Mouse (Mus musculus): Measurements from ENCODE around the gene Prtn3. TPM values are rescaled to one million over a fixed set of nuclear protein-coding genes. Genes with fewer than 3 reads are reported as not detected.

The Prtn3 gene
- total RNA-seq, 2 experiments from 2014 or later = not detected

- peak; percentile 61 to 76 for DNase-seq
Observed at GRCm38 (mm10) chr10:79909092-79909922, 35.0 kb downstream of the Prtn3 start.

DNA sequence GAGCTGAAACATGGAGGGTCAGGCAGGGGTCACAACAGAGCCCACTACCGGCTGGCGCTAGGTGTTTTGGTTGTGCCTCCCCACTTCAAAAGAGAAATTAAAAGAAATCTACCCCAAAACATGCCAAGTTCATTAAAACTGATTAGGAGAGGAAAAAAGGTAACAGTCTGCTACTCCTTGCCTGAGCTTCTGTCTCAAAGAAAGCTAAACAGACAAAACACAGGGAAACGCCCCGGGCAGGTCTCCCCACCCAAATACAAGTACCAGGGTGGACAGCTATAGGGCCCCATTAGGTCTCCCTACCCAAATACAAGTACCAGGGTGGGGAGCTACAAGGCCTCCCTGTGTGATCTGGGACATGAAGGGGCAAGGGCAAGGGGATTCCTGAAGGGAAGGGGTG is 36.3 kb downstream of the Prtn3 start, which contains the start of gene Gm26602:
TSS of gene Gm26602 (plus strand) at position 301 of the 400 bp plus-strand sequence.
- DNase-seq = no peak

GRCm38 (mm10) chr10:79912412-79912811 is 38.1 kb downstream of the Prtn3 start:
- no peak for DNase-seq

- no peak for DNase-seq
Observed at GRCm38 (mm10) chr10:79914131-79914947, 40.1 kb downstream of the Prtn3 start.

- DNase-seq = no peak
Observed at GRCm38 (mm10) chr10:79914948-79915596, 40.8 kb downstream of the Prtn3 start.

DNA sequence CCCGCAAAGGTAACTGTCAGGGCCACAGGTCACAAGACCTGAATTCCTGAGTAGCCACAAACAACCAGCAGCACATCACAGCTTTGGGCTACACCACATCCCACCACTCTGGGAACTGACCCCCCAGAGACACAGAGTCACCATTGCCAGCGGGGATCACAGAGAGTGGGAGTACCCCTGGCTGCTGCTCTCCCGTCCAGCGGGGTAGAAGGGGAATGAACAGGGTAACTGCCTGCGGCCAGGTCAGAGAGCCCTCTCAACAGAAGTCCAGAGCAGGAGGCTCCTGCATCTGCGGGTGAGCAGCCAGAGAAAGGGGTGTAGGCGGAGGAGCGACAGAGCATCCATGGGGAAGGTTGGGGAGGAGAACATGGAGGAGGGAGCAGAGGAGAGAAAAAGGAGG is 41.8 kb downstream of the Prtn3 start:
- no peak for DNase-seq

DNA sequence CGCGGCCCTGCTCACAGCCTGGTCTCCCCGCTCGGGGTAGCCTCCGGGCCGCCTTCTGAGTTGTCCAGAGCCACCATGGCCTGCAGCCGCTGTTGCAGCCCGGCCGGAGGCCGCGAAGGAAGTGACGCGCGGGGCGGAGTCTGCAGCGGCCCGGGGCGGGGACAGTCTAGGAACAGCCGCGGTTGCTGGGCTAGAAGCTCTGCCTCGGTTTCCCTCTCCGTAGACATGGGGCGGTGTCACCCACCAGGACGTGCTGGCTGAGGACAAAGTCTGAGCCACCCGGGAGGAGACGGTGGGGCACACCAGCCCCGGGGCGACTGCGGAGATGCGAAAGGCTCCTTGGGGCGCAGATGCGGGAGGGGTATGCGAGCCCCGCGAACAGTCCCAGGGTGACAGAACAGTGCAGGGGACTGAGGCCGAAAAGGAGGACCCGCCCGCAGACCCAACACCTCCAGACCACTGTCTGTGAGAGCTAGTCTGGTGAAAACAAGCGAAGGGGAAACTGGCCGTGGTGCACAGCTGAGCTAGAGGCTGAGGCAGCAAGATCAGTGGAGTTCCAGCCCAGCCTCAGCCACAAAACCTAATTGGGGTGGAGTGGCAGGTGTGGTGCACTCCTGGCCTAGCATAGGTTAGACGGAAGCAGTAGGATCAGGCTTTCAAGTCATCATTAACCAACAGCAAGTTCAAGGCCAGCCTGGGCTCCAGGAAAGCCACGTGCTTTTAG is 42.7 kb downstream of the Prtn3 start, which contains the start of gene Kiss1r:
TSS of gene Kiss1r (plus strand) at position 164 of the 724 bp plus-strand sequence.
- peak; percentile 92 to 94 for DNase-seq

- no peak for DNase-seq
Observed at GRCm38 (mm10) chr10:79917532-79918100, 43.3 kb downstream of the Prtn3 start.

DNA sequence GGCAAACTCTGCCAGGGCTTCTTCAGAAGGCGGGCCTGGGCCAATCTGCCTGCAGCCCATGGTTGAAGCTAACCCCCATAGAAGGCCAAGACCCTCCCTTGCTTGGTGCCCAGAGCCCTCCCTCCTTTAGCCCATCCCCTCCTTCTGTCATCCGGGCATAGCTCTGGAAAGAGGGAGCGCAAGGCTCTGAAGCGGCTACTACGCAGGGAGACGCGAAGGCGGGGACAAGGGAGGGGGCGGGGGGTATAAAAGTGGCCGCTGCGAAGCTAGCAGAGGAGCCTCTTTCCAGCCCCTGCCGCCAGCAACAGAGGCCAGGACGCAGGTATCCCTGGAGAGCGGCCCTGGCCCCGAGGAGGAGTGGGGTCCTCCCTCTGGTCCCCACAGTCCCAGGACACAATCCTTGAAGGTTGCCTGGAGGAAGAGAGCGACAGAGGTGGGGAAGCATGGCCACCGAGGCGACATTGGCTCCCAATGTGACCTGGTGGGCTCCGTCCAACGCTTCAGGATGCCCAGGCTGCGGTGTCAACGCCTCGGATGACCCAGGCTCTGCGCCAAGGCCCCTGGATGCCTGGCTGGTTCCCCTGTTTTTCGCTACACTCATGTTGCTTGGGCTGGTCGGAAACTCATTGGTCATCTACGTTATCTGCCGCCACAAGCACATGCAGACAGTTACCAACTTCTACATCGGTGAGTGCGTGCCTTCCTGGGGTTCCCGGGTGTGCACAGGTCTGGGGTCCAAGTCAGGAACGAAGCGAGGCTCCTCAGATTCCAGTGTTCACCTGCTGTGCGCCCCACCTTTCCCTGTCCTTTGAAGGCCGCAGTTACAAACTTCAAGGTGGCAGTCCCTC is 44.2 kb downstream of the Prtn3 start:
- no peak for DNase-seq

DNA sequence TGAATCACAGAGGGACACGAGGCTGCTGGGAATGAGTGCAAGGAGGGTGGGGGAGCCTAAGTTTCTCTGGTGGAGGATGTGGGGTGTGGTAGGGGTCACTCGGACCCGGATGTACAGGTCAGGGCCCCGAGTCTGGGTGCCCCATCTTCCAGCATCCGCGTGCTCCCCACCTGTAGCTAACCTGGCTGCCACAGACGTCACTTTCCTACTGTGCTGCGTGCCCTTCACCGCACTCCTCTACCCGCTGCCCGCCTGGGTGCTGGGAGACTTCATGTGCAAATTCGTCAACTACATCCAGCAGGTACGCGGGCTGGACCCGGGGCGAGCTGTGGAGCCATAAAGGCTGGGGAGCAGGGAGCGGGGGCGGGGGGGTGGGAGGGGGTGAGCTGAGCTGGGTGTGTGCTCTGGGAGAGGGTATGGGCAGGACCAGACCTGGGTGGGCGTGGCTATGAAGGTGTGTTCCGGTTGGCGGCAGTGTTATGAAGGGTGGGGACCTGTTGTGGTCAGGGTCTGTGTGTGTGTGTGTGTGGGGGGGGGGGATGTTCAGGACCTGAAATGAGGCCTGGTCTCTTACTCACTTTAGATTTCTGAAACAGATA is 45.1 kb downstream of the Prtn3 start:
- no peak for DNase-seq

DNA sequence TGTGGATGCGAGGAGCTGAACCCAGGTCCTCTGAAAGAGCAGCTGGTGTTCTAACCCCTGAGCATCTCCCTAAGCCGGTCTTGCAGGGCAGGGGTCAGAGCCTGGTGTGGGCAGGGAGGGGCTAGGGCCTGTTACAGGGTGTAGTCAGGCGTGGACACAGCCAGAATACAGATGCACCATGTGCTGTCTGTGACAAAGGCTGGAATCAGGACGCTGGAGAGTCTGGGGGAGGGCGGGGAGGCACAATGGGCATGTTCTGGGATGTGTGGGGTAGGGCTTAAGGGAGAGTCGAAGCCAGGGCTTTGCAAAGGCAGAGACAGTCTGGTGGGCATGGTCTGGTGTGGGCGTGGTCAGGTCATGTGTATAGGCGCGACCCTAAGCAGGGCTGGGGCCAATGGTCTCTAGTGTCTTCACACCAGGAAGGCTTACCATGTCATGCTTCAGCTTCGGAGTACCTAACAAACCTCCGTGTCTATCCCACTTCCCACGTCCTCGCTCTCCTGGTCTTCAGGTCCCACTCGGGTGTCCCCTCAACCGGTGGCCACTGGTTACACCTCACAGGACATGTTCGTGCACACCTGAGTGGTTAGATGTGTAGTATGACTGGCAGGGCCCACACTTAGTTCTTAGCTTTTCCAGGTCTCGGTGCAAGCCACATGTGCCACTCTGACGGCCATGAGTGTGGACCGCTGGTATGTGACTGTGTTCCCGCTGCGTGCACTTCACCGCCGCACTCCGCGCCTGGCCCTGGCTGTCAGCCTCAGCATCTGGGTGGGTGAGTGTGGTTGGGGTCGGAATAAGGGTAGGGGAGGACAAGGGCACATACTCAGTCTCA is 46.0 kb downstream of the Prtn3 start:
- no peak for DNase-seq

GRCm38 (mm10) chr10:79920958-79921535 is 46.8 kb downstream of the Prtn3 start, which contains the start of gene R3hdm4:
R3hdm4 (minus strand) TSS chr10:79921208.
- DNase-seq = no peak

DNA sequence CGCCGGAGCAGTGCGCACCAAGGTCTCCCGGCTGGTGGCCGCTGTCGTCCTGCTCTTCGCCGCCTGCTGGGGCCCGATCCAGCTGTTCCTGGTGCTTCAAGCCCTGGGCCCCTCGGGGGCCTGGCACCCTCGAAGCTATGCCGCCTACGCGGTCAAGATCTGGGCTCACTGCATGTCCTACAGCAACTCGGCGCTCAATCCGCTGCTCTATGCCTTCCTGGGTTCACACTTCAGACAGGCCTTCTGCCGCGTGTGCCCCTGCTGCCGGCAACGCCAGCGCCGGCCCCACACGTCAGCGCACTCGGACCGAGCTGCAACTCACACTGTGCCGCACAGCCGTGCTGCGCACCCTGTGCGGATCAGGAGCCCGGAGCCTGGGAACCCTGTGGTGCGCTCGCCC is 47.3 kb downstream of the Prtn3 start:
- no peak for DNase-seq

DNA sequence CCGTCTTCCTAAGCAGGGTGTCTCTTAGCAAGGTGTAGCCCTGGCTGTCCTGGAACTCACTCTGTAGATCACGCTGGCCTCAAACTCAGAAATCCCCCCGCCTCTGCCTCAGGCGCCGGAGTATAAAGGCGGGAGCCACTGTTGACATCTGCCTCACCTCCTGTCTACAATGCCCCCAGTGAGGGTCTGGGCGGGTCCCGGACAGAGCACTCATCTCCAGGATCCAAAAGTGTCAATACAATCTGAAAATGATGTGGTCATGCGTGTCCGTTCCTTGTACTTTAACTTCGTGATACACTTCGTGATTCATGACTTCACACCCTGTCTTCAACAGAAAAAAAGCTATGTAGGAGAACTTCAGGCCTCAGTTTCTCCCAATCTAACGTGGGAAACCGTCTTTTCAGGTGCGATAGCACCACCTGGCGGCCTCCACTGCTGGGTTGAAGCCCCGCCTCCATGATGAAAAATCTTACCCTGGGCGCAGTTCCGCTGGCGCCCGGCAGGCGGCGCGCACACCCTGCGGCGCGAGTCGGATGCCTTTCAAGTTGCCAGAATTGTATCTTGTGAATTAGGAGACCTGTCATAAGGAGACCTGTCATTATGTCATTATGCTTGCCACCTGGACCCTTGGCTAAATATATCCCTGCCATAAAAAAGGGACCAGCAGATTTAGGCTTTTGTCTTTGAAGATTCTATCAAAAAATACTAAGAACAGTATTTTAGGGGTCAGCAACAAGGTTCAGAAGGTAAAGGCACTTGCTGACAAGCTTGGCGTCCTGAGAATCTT is 50.9 kb downstream of the Prtn3 start:
- DNase-seq = peak; percentile 91 to 98

DNA sequence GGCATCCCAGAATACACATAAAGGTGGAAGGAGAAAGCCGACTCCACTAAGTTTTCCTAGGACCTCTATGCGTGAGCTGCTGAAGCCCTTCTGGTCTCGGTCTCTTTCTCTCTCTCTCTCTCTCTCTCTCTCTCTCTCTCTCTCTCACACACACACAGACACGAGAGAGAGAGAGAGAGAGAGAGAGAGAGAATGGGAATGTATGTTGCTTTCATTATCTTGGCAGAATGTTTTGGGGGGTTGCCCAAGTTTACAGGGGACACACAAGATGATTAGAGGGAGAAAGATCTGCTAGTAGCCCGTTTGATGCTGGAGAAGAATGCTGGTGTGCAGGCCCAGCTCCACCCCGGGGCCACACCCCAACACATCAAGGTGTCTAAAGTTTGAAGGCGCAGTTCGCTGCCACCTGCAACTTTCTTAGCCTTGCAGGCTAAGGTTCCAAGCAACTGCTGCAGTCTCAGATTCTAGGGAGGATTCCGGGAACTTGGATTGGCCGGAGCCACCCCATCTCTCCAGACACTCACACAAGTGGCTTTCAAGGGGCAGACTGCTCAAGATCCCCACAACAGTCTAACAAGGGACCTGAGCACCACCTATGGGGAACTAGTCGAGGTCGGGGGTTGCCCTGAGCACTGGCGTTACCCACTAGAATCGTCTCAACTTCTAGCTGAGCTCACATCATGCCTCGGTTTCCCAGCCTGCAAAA is 51.7 kb downstream of the Prtn3 start:
- peak in 1 of 2 experiments; percentile 66 for DNase-seq

- DNase-seq = peak; percentile 92 to 93
Observed at GRCm38 (mm10) chr10:79926491-79927323, 52.4 kb downstream of the Prtn3 start, which contains the start of gene Arid3a. Arid3a (plus strand) TSS chr10:79927043.
